Mouse (Mus musculus) hematopoietic stem cell, adult 5-6 weeks (primary cell): ENCODE data around the gene Prkrip1. TPM values are rescaled to one million over a fixed set of nuclear protein-coding genes. Genes with fewer than 3 reads are reported as not detected.

Experiments
- ATAC-seq, 2 experiments: fragments of 125-278 bp in 1 of 2; replicated peaks in 1 of 2; 2 replicates each; pipeline ENCODE4 v1.8.0; 2016 to 2017; ENCODE audit warnings: inconsistent platforms in 2 of 2, mild to moderate bottlenecking in 2 of 2, moderate number of reproducible peaks in 2 of 2, low read depth in 1 of 2, moderate TSS enrichment in 1 of 2; ENCODE audit not compliant: low FRiP score in 2 of 2, poor library complexity in 2 of 2, severe bottlenecking in 2 of 2, insufficient read depth in 1 of 2, low TSS enrichment in 1 of 2
- total RNA-seq: library from RNA; stranded (forward); fragments of 172-1452, 232-1000 nt; gene quantifications from 2 replicates; pipeline ENCODE4 v1.2.3, GENCODE M21; 2017

The Prkrip1 gene
- total RNA-seq, 1 experiment from 2014 or later, result 55.0 TPM

DNA sequence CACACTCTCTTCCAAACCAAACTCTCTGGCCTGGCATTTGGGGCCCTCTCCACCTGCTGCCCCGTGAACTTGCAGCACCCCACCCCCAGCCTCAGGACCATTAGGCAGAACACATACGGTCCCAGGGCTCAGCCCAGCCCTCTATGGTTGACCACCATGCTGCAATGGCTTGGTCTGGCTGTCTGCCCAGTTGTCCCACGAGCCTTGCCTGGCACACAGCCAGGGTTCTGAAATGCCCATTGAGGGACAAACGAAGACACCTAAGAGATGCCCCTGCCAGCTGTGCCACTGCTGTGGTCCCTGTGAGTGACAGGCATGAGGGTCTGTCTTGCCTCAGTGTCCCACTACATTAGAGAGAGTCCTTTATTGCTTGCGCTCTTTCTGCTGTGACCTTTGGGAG, 17.2 kb upstream of the Prkrip1 start:
- no peak for ATAC-seq

DNA sequence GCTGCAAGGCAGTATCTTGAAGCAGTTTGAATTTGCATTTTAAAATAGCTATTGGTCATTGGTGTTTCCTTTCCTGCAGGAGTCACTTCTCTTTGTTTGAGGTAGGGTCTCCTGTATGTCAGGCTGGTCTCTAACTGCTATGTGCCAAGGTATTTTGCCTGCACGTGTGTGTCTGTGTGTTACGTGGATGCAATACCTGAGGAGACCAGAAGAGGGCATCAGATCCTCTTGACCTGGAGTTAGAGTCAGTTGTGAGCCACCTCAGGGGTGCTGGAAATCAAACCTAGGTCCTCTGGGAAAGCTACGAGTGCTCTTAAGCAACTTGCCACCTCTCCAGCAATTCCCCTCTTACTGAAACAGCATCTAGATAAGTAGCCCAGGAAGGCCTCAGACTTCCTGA, 16.4 kb upstream of the Prkrip1 start:
- ATAC-seq, result no peak

DNA sequence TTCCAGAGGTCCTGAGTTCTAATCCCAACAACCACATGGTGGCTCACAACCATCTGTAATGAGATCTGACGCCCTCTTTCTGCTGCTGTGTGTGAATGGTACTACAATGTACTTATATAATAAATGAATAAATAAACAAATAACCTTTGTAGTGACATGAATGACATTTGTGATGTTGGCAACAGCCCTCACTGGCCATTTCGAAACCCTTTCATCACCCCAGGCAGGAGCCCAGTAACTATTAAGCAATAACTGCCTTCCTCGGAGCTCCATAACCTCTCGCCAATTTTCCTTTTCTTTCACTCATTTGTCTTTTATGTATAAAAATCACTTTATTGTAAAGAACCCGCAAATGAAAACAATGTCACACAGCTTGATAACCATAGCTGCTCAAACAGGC, 15.0 kb upstream of the Prkrip1 start:
- ATAC-seq, result no peak

DNA sequence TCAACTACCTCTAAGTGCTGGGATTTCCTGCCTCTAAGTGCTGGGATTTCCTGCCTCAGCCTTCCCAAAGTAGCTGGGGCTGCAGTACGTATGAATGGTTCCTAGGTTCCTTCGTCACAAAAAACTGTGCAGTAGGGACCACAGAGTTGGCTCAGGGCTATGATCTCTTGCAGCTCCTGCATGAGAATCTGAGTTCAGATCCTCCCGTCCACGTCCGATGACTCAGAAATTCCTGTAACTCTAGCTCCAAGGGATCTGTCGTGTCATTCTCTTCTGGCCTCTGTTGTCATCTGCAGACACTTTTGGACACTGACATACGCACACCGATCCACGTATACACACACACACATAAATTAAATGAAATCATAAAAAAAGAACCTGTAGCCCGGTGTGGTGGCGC, 14.0 kb upstream of the Prkrip1 start:
- no peak for ATAC-seq

DNA sequence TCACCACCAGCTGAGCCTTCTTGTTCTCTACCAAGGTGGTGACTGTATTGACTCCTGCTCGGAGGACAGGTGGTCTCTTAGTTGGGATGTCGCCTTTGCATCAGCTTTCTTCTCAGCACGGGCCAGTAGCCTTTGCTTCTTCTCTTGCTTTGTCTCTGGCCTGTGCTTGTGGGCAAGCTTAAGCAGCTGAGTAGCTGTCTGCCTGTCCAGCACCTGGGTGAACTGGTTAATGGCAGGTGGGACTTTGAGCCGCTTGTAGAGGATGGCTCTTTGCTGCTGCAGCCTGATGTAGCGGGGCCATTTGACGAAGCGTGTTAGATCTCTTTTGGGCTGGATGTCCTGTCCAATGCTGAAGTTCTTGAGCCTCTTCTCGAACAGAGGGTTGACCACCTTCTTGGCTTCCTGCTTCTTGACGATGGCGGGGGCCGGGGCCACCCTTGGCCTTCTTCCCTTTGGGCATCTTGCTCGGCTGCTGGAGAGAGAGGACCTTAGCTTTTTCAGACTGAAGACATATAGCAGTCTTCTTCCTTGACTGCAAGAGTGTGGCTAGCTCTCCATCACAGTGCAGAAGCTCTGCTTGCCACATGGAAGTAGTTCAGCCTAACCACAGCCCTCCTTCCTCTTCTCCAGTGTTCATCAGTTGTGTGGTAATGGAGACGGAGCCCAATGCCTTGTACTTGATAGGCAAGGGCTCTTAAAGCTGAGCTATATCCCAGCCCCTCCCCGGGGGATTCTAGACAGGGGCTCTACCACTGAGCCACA, 12.8 kb upstream of the Prkrip1 start:
- ATAC-seq, result peak; percentile 81 to 94

DNA sequence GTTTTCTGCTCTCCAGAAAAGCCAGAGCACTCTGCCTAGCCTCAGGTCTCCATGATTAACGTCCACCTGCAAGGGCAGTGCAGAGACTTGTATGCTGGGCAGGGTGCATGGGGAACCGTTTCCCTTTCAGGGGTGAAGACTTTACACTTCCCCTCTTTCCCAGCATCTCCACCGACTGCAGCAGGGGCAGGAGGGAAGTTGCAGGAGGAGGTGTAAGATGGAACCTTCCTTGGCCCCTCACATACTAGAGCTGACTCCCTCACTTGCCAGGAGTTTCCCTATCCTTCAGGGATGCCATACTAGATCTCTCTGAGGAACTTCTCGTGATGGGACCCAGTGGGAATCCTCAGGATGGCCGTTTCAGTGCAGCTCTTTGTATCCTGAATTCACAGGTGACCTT, 11.8 kb upstream of the Prkrip1 start:
- 0 out of 4 replicates have a peak, but pooled peaks of 1 of the 2 experiments have one; percentile 51 for ATAC-seq

DNA sequence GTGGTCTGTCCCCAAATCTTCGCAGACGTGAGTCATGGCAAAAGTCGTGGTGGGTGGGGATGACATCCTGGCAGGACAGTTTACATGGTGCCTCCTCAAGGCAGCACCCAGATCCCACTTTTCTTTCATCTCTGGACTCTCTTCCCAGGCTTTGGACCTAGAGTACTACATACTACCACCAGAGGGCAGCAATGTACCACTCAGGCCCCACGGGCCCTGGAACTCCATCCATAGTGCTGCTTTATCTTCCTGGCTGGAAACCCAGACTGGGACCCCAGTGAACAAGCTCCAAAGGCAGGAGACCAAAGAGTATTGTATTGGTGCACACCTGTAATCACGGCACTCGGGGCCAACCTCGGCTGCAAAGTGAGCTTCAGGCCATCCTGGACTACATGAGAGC, 3.1 kb upstream of the Prkrip1 start:
- 0 out of 4 replicates have a peak, but pooled peaks have one; percentile 41 to 42 for ATAC-seq

DNA sequence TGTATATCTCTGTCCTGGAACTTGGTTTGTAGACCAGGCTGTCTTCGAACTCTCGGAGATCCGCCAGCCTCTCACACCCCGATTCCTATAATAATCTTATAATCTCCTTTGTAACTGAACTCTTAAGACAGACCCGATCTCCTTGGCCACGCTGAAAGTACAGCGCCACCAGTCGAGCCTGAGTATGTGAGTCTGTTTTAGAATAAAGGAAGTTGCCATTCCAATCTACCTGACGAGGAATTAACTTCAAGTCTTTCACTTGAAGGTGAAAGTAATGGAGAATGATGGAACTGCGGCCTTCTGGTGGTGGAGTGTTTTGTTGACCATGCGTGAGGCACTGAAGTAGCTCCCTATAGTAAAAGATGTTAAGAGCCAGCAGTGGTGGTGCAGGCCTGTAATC, 763 bp upstream of the Prkrip1 start:
- no peak for ATAC-seq

DNA sequence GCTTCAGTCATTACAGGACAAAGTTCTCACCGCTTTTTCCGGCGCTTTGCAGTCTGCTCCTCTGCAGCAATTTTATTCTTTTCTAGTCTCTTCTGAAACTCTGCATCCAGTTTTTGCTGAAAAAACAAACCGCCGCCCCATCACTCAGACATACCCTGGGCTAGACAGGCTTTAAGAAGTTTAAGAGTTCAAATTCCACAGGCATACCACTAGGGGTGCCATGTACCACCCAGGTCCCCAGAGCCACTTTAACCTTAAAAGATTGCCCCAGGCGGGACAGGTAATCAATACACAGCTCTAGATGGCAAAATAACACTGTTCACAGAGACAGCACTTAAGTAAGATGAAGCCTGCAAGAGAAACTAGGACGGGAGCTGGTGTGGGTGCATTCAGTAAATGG, 6.9 kb downstream of the Prkrip1 start:
- no peak for ATAC-seq

DNA sequence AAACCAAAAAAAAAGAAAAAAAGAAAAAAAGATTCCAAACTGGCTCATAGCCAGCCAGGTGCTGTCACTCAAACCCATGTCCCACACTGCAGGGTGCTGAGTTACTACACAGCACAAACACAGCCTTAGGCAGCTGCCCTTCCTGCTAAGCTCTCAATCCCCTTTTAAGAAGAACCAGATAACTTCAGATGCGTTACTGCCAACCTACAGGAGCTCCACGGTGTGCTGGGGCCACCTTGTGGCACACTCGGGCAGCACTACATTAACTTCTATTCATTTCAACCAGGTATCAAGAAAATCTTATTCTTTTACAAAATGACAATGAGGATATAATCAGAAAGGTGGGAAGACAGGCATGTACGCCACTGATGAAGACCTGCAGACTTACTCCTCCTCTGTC, 12.0 kb downstream of the Prkrip1 start:
- peak; percentile 71 to 76 for ATAC-seq

DNA sequence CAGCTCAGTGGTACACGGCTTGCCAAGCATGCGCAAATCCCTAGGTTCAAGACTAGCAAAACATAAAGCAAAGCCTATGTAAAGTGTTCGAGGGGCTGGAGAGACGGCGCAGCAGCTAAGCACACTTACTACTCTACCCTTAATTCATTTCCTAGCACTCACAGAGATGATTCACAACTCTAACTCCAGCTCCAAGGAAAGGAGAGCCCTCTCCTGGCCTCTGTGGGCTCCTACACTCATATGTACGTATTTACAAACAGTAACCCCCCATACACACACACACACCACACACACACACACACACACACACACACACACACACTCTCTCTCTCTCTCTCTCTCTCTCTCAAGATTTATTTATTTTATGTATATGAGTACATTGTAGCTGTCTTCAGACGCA, 15.0 kb downstream of the Prkrip1 start:
- no peak for ATAC-seq

DNA sequence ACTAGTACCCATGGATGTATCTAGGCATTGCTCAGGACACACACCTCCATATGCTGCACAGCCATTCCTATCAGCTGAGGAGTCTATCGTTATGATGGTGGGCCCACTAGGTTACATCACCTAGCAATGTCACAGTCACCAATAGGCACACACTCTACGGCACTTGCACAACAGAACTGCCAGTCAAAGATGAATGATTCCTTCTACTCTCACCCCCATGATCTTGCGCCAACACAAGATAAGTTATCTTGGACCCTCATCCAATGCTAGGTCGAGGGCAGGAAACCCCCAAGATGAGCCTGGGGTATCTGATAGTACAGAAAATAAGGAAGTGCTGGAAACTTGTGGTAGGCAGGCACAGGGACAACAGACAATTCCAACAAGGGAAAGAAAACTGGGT, 15.9 kb downstream of the Prkrip1 start:
- no peak for ATAC-seq

DNA sequence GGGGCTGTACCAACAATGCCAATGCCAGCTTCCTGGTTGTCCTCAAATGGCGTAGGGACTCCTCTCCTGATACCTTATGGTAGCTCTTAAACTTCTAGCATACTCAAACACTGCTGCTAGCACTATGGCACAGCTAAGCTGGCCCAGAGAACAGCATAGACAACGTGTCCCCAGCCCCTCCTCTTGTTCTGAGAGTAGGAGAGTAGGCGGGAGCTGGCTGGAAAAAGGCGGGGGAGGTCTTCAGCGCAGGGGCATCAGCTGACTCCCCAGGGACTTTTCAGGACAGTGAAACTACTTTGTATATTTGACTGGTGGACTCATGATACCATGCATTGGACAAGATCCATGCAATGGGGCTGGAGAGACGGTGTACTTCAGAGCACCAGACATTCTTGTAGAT, 16.7 kb downstream of the Prkrip1 start:
- ATAC-seq, result no peak

DNA sequence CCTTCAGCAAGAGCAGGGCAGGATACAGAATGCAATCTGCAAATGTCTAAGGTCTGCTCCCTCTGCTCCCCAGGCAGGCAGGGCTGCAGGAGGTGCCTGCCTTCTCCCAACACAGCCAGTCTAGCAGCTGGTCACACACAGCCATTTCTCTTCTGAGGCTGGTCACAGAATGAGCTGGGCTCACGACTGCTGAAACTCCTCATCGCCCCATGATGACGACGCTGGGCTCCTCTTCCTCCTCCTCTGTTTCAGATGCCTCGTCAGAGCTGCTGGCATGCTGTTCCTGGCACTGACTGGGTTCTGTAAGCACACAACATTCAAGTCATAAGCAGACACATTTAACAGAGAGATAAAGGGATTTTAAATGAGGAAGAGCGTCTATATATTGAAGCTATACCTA, 17.6 kb downstream of the Prkrip1 start:
- ATAC-seq, result no peak

DNA sequence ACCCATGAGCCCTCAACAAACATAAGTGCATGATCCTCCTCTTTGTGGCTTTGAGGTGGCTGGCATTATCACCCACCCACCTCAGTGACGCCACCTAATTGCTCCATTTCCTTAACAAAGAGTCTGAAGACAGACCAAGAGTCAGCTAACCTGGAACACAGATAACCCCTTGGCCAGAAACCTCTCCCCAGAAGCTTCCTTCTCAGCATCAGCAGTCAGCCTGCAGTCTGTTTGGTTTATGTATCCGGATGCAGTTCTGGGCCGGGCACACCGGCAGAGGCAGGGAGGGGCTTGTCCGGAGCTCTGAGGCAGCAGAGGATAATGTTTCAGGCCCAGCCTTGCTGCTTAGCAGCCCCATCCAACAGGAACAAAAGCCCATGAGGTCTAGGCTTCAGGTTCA, 19.2 kb downstream of the Prkrip1 start:
- ATAC-seq, result peak; percentile 18 to 44; a peak in 1 of 4 replicates

DNA sequence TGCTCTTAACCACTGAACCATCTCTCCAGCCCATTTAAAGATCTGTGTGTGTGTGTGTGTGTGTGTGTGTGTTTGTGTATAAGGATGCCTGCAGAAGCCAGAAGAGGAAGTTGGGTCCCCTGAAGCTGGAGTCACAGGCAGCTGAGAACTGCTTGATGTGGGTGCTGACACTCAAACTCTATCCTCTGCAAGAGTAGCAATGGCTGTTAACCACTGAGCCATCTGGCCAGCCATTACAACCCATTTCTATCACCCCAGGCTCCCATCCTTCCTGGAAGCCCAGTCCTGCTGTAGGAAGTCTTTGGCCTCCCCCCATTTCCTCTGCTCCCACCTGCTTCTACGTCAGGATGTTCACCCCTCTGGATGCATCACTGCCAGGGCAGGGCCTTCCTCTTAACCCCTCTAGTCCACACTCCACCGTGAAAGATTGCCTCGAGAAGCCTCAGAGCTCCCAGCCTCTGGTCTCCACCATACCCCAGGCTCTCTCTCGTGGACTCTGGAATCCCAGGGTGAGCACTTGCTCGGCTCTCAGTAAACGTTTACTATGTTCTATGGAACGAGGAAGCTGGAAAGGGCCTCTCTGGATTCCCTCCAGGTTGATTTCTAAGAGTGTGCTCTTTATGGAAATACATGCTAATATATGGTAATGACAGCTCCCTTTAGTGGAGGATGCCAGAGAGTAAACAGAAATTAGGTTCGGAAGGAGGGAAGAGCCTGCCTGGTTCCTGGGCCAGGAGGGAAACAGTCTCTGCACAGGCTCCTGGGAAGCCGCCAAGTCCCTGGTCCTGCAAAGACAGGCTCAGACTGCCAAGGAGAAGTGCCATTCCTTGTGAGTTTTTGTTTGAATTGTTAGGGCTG, 24.9 kb downstream of the Prkrip1 start:
- peak; percentile 33 to 35; a peak in 1 of 4 replicates for ATAC-seq

DNA sequence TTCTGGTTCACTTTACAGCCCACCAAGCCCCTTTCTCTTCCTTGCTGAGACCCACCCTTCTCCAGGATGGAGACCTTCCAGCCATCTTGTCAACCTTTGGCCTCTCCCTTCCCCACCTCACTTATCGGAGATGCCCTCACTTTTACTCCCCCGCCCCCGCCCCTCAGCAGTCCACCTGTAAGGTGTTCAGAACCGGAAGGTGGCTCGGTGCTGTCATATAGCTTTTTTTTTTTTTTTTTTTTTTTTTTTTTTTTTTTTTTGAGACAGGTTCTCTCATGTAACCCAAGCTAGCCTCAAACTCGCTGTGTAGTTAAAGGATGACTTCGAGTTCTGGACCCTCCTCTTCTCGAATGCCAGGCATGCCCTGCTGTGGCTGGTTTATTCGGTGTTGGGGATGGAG, 25.8 kb downstream of the Prkrip1 start:
- no peak for ATAC-seq
